Mouse (Mus musculus) mesoderm, embryonic 11.5 days (tissue): ENCODE results near the gene Sp140.
"Not testable (repeated sequence)": the region's sequence is repeated elsewhere in the genome, so short reads cannot be mapped to it uniquely, and the experiment has no call there.

Source experiments
- DNase-seq: peaks from one replicate; pipeline ENCODE4 v3.0.0-alpha.2; 2012; ENCODE audit warnings: low read depth, low spot score

Gene Sp140

GRCm38 (mm10) chr1:85600078-85600477 is at the start of gene Sp140:
Gene Sp140 (plus strand): TSS chr1:85600378.
- not testable (repeated sequence) for DNase-seq

- DNase-seq, result not testable (repeated sequence)
Measured at GRCm38 (mm10) chr1:85555261-85555660, 44.9 kb upstream of the Sp140 start.

- DNase-seq, result not testable (repeated sequence)
Measured at GRCm38 (mm10) chr1:85573554-85573953, 26.6 kb upstream of the Sp140 start.

GRCm38 (mm10) chr1:85575376-85575775 is 24.8 kb upstream of the Sp140 start, which contains the start of gene G530012D18Rik:
Gene G530012D18Rik (plus strand): TSS chr1:85575676.
- not testable (repeated sequence) for DNase-seq

GRCm38 (mm10) chr1:85578372-85579010 is 21.7 kb upstream of the Sp140 start:
- DNase-seq, result not testable (repeated sequence)

GRCm38 (mm10) chr1:85579199-85580147 is 20.7 kb upstream of the Sp140 start:
- DNase-seq, result not testable (repeated sequence)

GRCm38 (mm10) chr1:85580148-85580534 is 20.0 kb upstream of the Sp140 start:
- not testable (repeated sequence) for DNase-seq

- not testable (repeated sequence) for DNase-seq
Measured at GRCm38 (mm10) chr1:85580578-85580977, 19.6 kb upstream of the Sp140 start.

GRCm38 (mm10) chr1:85581518-85581917 is 18.7 kb upstream of the Sp140 start:
- not testable (repeated sequence) for DNase-seq

- not testable (repeated sequence) for DNase-seq
Measured at GRCm38 (mm10) chr1:85588697-85589096, 11.5 kb upstream of the Sp140 start.

GRCm38 (mm10) chr1:85592526-85592925 is 7.7 kb upstream of the Sp140 start:
- not testable (repeated sequence) for DNase-seq

- DNase-seq, result not testable (repeated sequence)
Measured at GRCm38 (mm10) chr1:85598271-85599012, 1.7 kb upstream of the Sp140 start, which contains the start of gene Sp110. Gene Sp110 (minus strand): TSS chr1:85598817.

- not testable (repeated sequence) for DNase-seq
Measured at GRCm38 (mm10) chr1:85600794-85601193, 616 bp downstream of the Sp140 start.

- not testable (repeated sequence) for DNase-seq
Measured at GRCm38 (mm10) chr1:85604341-85604740, 4.2 kb downstream of the Sp140 start.

GRCm38 (mm10) chr1:85608361-85608760 is 8.2 kb downstream of the Sp140 start:
- not testable (repeated sequence) for DNase-seq

- DNase-seq, result not testable (repeated sequence)
Measured at GRCm38 (mm10) chr1:85610581-85610980, 10.4 kb downstream of the Sp140 start.

GRCm38 (mm10) chr1:85615096-85615495 is 14.9 kb downstream of the Sp140 start:
- not testable (repeated sequence) for DNase-seq

- not testable (repeated sequence) for DNase-seq
Measured at GRCm38 (mm10) chr1:85615819-85616218, 15.6 kb downstream of the Sp140 start.

GRCm38 (mm10) chr1:85617161-85617560 is 17.0 kb downstream of the Sp140 start:
- not testable (repeated sequence) for DNase-seq

GRCm38 (mm10) chr1:85618689-85619088 is 18.5 kb downstream of the Sp140 start:
- not testable (repeated sequence) for DNase-seq

GRCm38 (mm10) chr1:85636936-85637335 is 36.8 kb downstream of the Sp140 start:
- DNase-seq, result not testable (repeated sequence)
